Mouse (Mus musculus) right cerebral cortex, adult 18-20 months (tissue): ENCODE data around the gene Wbp2.

Source experiments
- DNase-seq: peaks from one replicate; pipeline ENCODE4 v3.0.0; 2022; ENCODE audit warnings: mixed read lengths

Gene Wbp2

GRCm38 (mm10) chr11:116061641-116062415 is 25.0 kb downstream of the Wbp2 start:
- DNase-seq: peak; percentile 81

- DNase-seq: no peak
These were observed 26.2 kb downstream of the Wbp2 start for GRCm38 (mm10) chr11:116060596-116060995.

DNA sequence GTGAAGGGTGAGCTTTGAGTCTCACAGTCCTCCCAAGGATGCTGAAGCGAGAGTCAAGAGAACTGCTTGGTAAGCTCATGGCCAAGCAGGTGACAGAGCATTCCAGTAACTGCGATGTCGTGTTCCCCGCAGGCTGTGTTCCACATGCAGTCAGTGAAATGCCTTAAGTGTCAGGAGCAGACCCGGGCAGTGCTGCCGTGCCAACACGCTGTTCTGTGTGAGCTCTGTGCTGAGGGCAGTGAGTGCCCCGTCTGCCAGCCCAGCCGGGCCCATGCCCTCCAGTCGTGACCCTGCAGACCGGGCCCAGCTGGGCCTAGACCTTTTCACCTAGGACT is 27.1 kb downstream of the Wbp2 start:
- no peak for DNase-seq

- no peak for DNase-seq
These were observed 27.7 kb downstream of the Wbp2 start for GRCm38 (mm10) chr11:116058868-116059690.

GRCm38 (mm10) chr11:116058022-116058614 is 28.7 kb downstream of the Wbp2 start:
- DNase-seq: peak; percentile 63

DNA sequence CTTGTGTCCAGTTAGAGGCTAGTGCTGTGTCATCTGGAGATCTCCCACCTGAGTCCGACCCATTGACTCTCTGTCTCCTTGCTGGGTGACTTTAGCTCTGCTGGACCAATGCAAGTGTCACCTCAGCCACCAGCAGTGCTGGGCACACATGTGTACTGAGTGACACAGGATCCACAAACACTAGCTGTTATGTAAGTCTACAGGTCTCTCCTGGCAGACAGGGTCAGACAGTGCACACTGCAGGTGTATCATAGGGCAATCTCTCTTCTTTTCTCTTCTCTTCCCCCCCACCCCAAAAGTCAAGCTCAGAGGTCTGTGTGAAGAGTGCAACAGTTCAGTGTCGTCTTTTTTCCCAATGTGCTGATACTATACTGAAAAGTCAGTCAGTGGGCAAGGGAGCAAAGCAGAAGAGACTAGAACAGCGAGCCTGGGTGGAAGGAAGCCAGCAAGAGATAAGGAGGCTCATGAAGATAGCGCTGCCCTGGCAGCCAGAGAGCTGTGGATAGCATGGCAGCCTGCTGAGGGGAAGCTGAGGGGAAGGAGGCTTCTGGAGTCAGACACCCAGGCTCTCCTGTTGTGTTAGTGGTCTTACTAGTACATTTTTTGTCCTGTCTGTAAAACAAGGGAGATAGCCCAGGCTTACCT is 29.4 kb downstream of the Wbp2 start:
- no peak for DNase-seq

GRCm38 (mm10) chr11:116055873-116056272 is 30.9 kb downstream of the Wbp2 start:
- no peak for DNase-seq

DNA sequence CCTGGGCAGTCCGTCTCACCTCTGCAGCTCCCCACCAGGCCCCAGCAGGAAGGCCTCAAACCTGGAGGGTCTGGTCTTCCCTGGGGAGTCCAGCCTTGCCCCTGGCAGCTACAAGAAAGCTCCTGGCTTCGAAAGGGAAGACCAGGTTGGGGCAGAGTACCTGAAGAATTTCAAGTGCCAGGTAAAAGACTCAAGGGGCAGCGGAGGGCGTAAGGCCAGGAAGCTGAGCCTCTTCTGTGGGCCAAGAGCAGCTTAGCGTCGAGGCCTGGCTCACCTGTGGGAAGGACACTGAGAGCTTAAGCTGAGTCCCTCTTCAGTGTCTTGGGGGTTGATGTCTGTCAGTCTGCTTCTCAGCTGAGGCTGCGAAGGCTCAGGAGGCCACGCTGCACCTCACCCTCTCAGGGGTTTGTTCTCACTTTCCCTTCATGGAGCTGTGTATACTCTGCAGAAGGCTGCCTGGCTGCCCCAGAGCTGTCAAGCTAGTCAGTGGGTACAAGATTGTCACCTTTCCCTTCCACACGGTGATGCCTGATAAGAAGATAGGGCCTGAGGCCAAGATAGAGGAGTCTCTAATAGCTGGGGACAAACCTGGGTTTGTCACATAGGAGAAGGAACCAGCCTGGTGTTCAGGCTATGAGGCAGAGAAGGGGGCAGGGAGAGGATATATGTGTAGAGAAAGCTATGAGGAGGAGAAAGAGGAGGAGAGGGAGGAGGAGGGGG is 33.1 kb downstream of the Wbp2 start:
- DNase-seq: no peak

GRCm38 (mm10) chr11:116050196-116050595 is 36.6 kb downstream of the Wbp2 start:
- DNase-seq: no peak

DNA sequence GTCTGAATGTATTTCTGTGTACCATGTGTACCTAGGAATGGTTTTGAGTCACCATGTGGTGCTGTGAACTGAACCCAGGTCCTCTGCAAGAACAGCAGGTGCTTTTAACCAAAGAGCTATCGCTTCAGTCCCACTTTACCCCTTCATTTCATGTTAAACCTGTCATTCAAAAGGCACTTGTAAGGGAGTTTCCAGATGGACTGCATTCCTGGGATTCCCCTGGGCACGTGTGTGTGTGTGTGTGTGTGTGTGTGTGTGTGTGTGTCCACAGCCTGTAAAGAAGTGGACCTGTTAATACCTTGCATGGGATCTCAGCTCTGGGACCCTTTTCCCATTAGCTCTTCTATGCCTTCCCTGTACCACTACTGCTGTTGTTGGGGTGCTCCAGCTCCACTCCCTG is 37.2 kb downstream of the Wbp2 start:
- DNase-seq: no peak

- DNase-seq: no peak
These were observed 41.6 kb downstream of the Wbp2 start for GRCm38 (mm10) chr11:116045173-116045572.

- DNase-seq: no peak
These were observed 43.5 kb downstream of the Wbp2 start for GRCm38 (mm10) chr11:116043286-116043685.

DNA sequence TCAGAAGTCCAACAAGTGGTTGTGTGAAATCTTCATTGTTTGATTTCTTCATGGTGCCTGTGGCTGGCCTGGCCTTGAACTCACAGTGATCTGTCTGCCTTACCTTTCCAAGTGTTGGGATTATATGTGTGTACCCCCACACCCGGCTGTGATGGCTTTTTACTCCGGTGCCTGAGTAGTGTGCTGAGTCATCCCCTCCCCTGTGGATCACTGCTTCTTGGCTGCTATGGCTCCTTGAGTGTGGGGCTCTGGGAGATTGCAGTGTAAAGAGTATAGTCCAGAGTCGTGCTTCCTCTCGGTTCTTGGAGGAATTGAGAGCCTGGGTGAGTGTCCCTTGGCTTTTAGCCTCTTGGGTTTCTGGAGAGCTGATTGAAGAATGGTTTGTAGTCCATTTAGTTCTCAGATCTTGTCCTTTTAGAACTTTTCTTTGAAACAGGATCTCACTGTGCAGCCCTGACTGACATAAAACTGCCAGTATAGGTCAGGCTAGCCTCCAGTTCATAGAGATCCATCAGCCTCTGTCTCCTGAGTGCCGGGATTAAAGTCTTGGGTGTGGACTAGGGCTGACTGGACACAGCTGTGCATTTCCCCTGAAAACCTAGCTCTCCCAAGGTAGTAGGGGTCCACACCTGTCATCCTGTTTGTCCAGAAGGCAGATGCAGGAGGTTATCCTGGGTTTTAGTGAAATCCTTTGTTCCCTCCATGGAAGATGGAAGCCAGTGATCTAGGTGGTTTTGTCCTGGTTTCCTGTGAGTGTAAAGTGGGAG is 44.2 kb downstream of the Wbp2 start:
- DNase-seq: no peak

DNA sequence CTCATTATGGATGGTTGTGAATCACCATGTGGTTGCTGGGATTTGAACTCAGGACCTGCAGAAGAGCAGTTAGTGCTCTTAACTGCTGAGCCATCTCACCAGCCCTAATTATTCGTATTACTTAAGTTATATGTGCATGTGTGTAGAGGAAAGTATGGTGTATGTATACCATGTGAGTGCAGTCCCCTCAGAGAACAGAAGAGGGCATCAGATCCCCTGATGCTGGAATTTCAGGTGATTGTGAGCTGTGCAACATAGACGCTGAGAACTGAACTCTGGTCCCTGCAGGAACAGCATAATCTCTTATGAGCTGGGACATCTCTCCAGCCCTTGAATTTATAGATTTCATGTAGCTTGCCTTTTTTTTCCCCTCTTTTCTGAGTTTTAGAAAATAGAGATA is 45.0 kb downstream of the Wbp2 start:
- DNase-seq: no peak

DNA sequence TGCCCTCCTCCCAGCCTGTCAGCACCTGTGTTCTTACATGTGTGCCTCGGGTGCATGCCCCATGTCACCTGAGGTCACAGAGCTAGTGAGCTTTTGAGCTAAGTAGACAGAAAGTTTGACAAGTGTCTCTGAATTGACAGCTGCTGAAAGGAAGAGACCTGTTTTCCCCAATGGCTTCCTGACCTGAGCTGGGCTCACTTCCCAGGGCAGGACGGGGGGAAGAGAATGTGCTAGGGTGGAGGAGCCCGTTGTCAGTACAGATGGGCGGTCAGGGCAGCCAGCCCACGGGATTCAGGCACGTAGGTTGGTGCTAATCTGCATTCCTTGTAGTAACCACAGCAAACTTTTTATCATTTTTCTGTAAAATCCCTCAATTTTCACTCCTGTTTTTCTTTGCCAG is 46.2 kb downstream of the Wbp2 start:
- no peak for DNase-seq

DNA sequence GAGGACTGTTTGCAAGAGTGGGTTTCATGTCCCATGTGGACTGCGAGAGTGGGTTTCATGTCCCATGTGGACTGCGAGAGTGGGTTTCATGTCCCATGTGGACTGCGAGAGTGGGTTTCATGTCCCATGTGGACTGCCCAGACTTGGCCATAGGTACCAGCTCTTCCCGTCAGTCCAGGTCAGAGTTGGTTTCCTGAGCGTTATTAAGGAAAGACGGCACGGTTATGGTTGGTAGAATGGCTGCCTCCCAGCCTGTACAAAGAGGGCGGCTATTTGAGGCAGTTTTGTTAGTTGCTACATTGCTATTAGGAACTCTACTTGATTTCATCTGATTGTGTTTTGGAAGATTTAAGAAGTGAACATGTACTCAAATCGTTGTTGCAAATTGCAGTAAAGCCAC is 49.0 kb downstream of the Wbp2 start:
- no peak for DNase-seq

DNA sequence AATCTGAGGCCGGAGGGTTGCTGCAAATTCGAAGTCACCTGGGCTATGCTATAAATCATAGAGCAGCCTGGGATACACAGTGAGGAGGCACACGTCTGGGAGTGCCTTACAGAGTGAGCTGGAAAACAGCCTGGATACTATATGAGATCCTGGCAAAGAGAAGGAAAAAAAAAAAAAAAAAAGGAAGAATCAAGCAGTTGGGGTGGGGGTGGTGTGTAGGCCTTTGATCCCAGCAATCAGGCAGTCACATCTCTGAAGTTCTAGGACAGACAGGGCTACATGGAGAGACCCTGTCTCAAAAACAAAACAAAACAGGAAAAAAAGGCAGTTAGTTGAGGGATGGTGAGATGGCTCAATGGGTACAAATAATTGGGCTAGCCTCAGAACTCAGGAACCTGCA is 50.1 kb downstream of the Wbp2 start:
- no peak for DNase-seq

DNA sequence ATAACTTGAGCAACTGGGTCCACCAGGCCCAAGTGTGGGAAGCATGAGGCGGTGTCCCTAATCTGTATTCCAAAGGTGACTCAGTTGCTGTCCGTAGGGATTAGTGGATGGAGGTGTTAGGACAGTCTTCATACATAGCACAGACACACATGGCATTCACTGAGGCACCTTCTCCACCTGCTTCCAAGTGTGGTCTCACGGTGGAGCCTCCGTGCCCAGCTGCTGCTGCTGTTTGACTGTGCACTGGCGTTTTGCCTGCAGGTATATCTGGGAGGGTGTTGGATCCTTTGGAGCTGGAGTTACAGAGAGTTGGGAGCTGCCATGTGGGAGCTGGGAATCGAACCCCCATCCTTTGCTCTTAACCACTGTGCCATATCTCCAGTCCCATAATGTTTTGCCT is 52.2 kb downstream of the Wbp2 start:
- DNase-seq: no peak

- DNase-seq: peak; percentile 33
These were observed 55.6 kb downstream of the Wbp2 start for GRCm38 (mm10) chr11:116030898-116031845.

- peak; percentile 98 for DNase-seq
These were observed 56.5 kb downstream of the Wbp2 start, which contains the start of gene Unk for GRCm38 (mm10) chr11:116030088-116030897. Unk (plus strand) TSS chr11:116030322.
